Mouse (Mus musculus): Measurements from ENCODE around the gene Tex19.1.

Gene Tex19.1

DNA sequence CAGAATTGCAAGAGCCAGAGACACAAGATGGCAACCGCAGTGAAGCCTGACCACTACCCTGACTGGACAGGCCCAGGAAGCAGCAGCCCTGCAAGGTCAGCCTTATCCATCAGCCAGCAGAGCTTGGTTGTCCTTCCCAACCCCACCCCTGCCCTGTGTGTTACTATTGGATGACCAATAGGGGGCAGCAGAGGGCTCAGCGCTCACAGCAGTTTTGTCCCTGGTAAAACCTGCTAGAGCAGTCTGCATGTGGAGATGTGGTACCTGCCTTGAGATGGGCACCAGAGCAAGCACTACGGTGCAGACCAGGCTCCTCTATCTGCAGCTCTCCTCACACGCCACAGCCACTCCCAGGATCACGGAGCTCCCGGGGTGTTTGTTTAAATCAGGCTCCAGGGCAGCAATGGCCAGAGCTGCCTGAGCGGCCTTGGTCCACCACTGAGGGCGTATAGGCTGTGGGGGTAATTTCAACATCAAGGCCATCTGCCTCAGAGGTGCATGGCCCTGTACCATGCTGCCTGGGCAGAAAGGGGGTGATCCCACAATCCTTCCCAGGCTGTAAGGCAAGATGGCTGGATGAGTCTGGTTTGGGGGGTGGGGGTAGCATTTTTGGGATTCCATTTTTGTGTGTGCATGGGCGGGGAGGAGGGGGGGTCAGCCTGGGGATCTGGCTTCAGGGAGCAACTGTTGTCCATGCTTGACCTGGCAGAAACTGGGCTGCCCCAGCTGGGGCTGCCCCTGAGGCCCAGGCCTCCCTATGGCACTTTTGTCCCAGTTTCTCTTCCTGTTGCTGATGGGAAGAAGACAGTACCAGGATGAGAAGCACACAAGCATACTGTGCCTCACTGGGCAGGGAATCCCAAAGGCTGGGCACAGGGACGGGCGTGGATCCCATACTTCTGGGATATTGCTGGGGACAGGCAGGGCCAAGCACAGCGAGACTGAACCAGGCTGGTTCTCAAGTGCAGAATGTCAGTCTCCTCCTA, 30.6 kb downstream of the Tex19.1 start:
- ChIA-PET POLR2A (interaction anchor here in 3 of 4 experiments (0.6 to 3.6 kb wide), 18 partner anchors 8 to 525 kb away, joined by 3 to 30 read pairs (median 3); partner anchors contain the start of genes Tex19.1 (in 3 of the 3), Hexdc (in 1 of the 3), Metrnl (in 1 of the 3) and Narf (in 1 of the 3)), CTCF (interaction anchor here (0.5 to 2.9 kb wide), 62 partner anchors 9 to 1311 kb away, joined by 3 to 19 read pairs (median 4); partner anchors contain the start of genes Hexdc (in 3 of the 4), Narf (in 2 of the 4), Ogfod3 (in 2 of the 4) and Cybc1 (in 1 of the 4))

DNA sequence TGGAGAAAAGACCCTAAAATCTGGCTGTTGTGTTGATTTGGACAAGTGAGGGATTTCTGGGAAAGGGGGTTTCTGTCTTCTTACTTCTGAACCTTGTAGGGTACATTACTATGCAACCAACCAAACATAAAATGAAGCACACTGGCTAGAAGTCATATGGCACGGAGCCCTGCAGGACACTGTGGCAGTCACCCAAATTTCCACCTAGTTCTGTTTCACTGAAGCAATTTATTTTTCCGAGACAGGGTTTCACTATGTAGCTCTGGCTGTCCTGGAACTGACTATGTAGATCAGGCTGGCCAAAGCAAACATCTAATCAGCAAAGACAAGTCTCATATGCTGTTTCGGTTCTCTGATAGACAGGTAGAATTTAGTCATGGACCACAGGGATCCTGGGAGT, 43.7 kb downstream of the Tex19.1 start:
- POLR2A ChIA-PET, result interaction anchor here in 2 of 4 experiments (1.7 to 1.8 kb wide), 2 partner anchors 44 kb away, joined by 4 to 9 read pairs; partner anchors contain the start of gene Tex19.1 (in 2 of the 2)
- CTCF ChIA-PET, result interaction anchor here in 1 of 4 experiments (1.0 kb wide), 1 partner anchor 14 kb away, joined by 3 read pairs; no protein-coding TSS in a partner anchor

DNA sequence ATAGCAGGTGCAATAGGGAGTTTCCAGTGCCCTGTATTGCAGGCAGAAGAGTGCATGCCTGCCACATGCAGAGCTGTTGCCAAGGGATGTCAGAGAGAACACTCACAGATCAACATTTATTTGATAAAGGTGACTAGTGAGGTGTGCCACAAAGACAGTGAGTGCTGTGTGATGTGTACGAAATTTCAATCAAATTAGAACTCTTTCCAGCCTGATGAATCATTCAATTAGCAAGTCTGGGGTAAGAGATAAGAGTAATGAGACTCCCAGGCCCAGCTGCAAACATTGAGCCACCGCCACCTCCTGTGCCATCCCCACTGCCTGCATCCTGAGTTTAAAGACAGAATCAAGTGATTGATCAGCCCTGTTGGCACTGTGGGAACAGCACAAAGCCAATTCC, 46.8 kb downstream of the Tex19.1 start:
- CTCF ChIA-PET, result interaction anchor here in 1 of 4 experiments (0.5 to 1.0 kb wide), 4 partner anchors 16 to 680 kb away, joined by 3 to 4 read pairs (median 3); no protein-coding TSS in a partner anchor

DNA sequence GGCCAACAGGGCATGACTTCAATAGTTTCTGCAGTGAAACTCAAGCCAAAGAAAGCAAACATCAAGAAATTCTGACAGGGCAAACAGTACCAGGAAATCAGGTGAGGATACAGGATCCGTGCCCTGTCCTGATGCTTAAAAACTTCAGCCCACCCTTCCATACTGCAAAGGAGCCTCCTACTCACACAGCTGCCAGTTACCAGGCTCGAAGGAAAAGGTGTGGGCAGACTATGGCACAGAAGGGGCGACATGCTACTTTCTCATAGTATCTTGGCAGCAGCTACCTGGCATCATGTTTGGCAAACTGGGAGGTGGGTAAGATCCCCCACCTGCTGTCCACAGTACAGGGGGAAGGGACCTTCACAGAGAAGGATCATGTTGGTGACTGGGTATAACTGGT, 47.5 kb downstream of the Tex19.1 start:
- POLR2A ChIA-PET, result interaction anchor here in 1 of 4 experiments (1.0 kb wide), 1 partner anchor 10 kb away, joined by 3 read pairs; no protein-coding TSS in a partner anchor
- CTCF ChIA-PET, result interaction anchor here in 1 of 4 experiments (0.9 kb wide), 1 partner anchor 17 kb away, joined by 3 read pairs; no protein-coding TSS in a partner anchor

More for the DNA sequence above, 46.8 kb downstream of the Tex19.1 start:
- POLR2A ChIA-PET, result interaction anchor here in 2 of 4 experiments (0.9 to 1.0 kb wide), 2 partner anchors 11 to 47 kb away, joined by 3 to 5 read pairs; partner anchors contain the start of genes Hexdc (in 1 of the 2) and Tex19.1 (in 1 of the 2)

Data from embryonic stem cell, embryonic (primary cell).